ENCODE assay signal across 8 mouse cellular contexts in the genomic region with DNA sequence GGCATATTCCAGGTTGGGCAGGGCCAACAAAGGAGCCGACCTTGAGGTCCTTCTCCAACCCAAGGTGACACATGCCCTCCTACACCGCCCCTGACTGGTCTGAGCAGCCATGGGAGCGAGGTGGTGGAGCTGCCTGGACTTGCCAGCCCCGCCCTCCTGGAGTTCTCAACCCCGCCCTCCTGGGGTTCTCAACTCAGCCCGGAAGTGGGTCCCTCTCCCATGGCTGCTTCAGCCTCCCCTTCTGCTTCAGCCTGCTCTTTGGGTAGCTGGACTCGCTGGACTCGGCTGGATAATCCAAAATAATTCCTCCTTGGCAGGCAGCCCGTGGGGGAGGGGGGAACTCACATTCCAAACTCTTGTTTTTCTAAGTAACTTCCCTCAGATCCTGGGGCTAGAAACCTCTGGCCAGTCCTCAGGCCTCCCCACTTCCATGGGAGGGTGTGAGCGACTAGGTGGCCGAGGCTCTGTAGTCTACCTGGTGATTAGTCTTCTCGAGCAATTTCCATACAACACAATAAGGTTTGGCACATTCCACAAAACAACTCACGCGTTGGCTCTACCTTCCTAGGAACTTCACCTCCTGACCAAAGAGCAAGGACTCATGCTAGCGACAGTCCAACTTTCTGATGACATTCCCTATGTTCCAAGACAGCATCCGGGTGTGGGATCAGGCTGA. TPM values are rescaled to one million over a fixed set of nuclear protein-coding genes. Genes with fewer than 3 reads are reported as not detected.
DNase-seq lines count a peak whose midpoint lies in the region; ATAC-seq lines count a peak whose summit lies in the region.

No protein-coding gene starts in this region.

- under 1% methylated on average over 16 of the region's 16 CpGs for WGBS in forebrain, embryonic 15.5 days
- 5% methylated on average over 16 of the region's 16 CpGs for WGBS in hindbrain, embryonic 10.5 days
- WGBS in limb, embryonic 13.5 days = 1% methylated on average over 16 of the region's 16 CpGs
- 2% methylated on average over 16 of the region's 16 CpGs for WGBS in midbrain, embryonic 12.5 days

- H3K4me1 ChIP-seq in forebrain, embryonic 15.5 days = peaks cover 90% of the 10 kb centered on the region
- H3K4me1 ChIP-seq in hindbrain, embryonic 10.5 days (replicated peaks) = peaks cover 97% of the 10 kb centered on the region
- H3K4me1 ChIP-seq in limb, embryonic 13.5 days = peaks cover 76% of the 10 kb centered on the region
- H3K4me1 ChIP-seq in midbrain, embryonic 12.5 days = peaks cover 86% of the 10 kb centered on the region

- H3K4me2 ChIP-seq in forebrain, embryonic 15.5 days (replicated peaks) = peak overlapping the region; percentile 84
- H3K4me2 ChIP-seq in limb, embryonic 13.5 days (replicated peaks) = peak overlapping the region; percentile 96
- H3K4me2 ChIP-seq in midbrain, embryonic 12.5 days (replicated peaks) = peak overlapping the region; percentile 96

- H3K9me3 ChIP-seq in forebrain, embryonic 15.5 days = no peaks in the 10 kb centered on the region
- no peaks in the 10 kb centered on the region for H3K9me3 ChIP-seq in hindbrain, embryonic 10.5 days
- H3K9me3 ChIP-seq in limb, embryonic 13.5 days = no peaks in the 10 kb centered on the region
- no peaks in the 10 kb centered on the region for H3K9me3 ChIP-seq in midbrain, embryonic 12.5 days

- peak overlapping the region; percentile 93 for H3K4me3 ChIP-seq in forebrain, embryonic 15.5 days
- H3K4me3 ChIP-seq in hindbrain, embryonic 10.5 days = peak overlapping the region; percentile 87
- H3K4me3 ChIP-seq in limb, embryonic 13.5 days = peak overlapping the region; percentile 82
- H3K4me3 ChIP-seq in midbrain, embryonic 12.5 days = peak overlapping the region; percentile 83

- DNase-seq in CD4-positive, CD25-positive, alpha-beta regulatory T cell, adult 2 months (ENCODE audit: low read depth, low spot score) = peak; percentile 37
- peak; percentile 83 for DNase-seq in cerebellum, adult 11-12 months
- peak; percentile 65 for DNase-seq in hindbrain, embryonic 10.5 days (ENCODE audit: low spot score)
- DNase-seq in thymus, postnatal 14 days = peak; percentile 36

- ATAC-seq in CD4-positive, CD25-positive, alpha-beta regulatory T cell, adult 4 months = no peak
- no peak for ATAC-seq in forebrain, embryonic 15.5 days (replicated peaks)
- ATAC-seq in limb, embryonic 13.5 days (ENCODE audit: low FRiP score, low read depth) = no peak
- no peak for ATAC-seq in midbrain, embryonic 12.5 days (ENCODE audit: low FRiP score, low read depth)

- H3K36me3 ChIP-seq in forebrain, embryonic 15.5 days = no peaks in the 10 kb centered on the region
- H3K36me3 ChIP-seq in hindbrain, embryonic 10.5 days = 0 out of 2 replicates have a peak, but pooled peaks cover 13% of the 10 kb centered on the region
- no peaks in the 10 kb centered on the region for H3K36me3 ChIP-seq in limb, embryonic 13.5 days
- no peaks in the 10 kb centered on the region for H3K36me3 ChIP-seq in midbrain, embryonic 12.5 days

- no peaks in the 10 kb centered on the region for H3K27me3 ChIP-seq in forebrain, embryonic 15.5 days
- H3K27me3 ChIP-seq in hindbrain, embryonic 10.5 days (ENCODE audit: insufficient read depth, poor library complexity, severe bottlenecking) = 0 out of 2 replicates have a peak, but pooled peaks cover 6% of the 10 kb centered on the region
- H3K27me3 ChIP-seq in limb, embryonic 13.5 days = no peaks in the 10 kb centered on the region
- 0 out of 2 replicates have a peak, but pooled peaks cover 8% of the 10 kb centered on the region for H3K27me3 ChIP-seq in midbrain, embryonic 12.5 days

- H3K9ac ChIP-seq in forebrain, embryonic 15.5 days (replicated peaks) = peak overlapping the region; percentile 96
- peak overlapping the region; percentile 93 for H3K9ac ChIP-seq in limb, embryonic 13.5 days
- peak overlapping the region; percentile 93 for H3K9ac ChIP-seq in midbrain, embryonic 12.5 days (replicated peaks)

- H3K27ac ChIP-seq in forebrain, embryonic 15.5 days (replicated peaks) = peak overlapping the region; percentile 94
- H3K27ac ChIP-seq in hindbrain, embryonic 10.5 days = peak overlapping the region; percentile 99
- H3K27ac ChIP-seq in limb, embryonic 13.5 days = peak overlapping the region; percentile 94
- H3K27ac ChIP-seq in midbrain, embryonic 12.5 days (replicated peaks) = peak overlapping the region; percentile 95

RNA-seq across cellular contexts. Expression of gene Plxnb2, which starts 1.5 kb away (rescaled TPM):
- polyA plus RNA-seq in CD4-positive, CD25-positive, alpha-beta regulatory T cell, adult 4 months (2017; shearing (Covaris generic)) = 1 to 10 TPM in 1 of 2 experiments, under 1 TPM in 1; 0.85 to 2.8 TPM
- polyA plus RNA-seq in forebrain, embryonic 15.5 days (2015; fragmentation: Nextera tagmentation; extraction: Ambion mirVana) = 113 and 118 TPM in 2 replicates
- 133 and 155 TPM in 2 replicates for polyA plus RNA-seq in hindbrain, embryonic 10.5 days (2016; fragmentation: Nextera tagmentation; extraction: Ambion mirVana)
- 130 and 144 TPM in 2 replicates for polyA plus RNA-seq in limb, embryonic 13.5 days (2015; fragmentation: Nextera tagmentation; extraction: Ambion mirVana)
- polyA plus RNA-seq in midbrain, embryonic 12.5 days (2016; fragmentation: Nextera tagmentation; extraction: Ambion mirVana) = 164 and 170 TPM in 2 replicates

RNA-seq across cellular contexts. Expression of gene Dennd6b, which starts 17.2 kb away (rescaled TPM):
- polyA plus RNA-seq in CD4-positive, CD25-positive, alpha-beta regulatory T cell, adult 4 months (2017; shearing (Covaris generic)) = 10 to 100 TPM; 13.5 to 18.4 TPM
- 58.5 and 62.2 TPM in 2 replicates for polyA plus RNA-seq in forebrain, embryonic 15.5 days (2015; fragmentation: Nextera tagmentation; extraction: Ambion mirVana)
- 29.7 and 40.1 TPM in 2 replicates for polyA plus RNA-seq in hindbrain, embryonic 10.5 days (2016; fragmentation: Nextera tagmentation; extraction: Ambion mirVana)
- polyA plus RNA-seq in limb, embryonic 13.5 days (2015; fragmentation: Nextera tagmentation; extraction: Ambion mirVana) = 22.8 and 25.8 TPM in 2 replicates
- 53.3 and 58.6 TPM in 2 replicates for polyA plus RNA-seq in midbrain, embryonic 12.5 days (2016; fragmentation: Nextera tagmentation; extraction: Ambion mirVana)

RNA-seq across cellular contexts. Expression of gene Mapk11, which starts 29.7 kb away (rescaled TPM):
- polyA plus RNA-seq in CD4-positive, CD25-positive, alpha-beta regulatory T cell, adult 4 months (2017; shearing (Covaris generic)) = 10 to 100 TPM; 21.7 to 39.5 TPM
- polyA plus RNA-seq in forebrain, embryonic 15.5 days (2015; fragmentation: Nextera tagmentation; extraction: Ambion mirVana) = 42.8 and 42.9 TPM in 2 replicates
- 34.9 and 46.6 TPM in 2 replicates for polyA plus RNA-seq in hindbrain, embryonic 10.5 days (2016; fragmentation: Nextera tagmentation; extraction: Ambion mirVana)
- polyA plus RNA-seq in limb, embryonic 13.5 days (2015; fragmentation: Nextera tagmentation; extraction: Ambion mirVana) = 8.4 and 10.4 TPM in 2 replicates
- 45.7 and 50.2 TPM in 2 replicates for polyA plus RNA-seq in midbrain, embryonic 12.5 days (2016; fragmentation: Nextera tagmentation; extraction: Ambion mirVana)

RNA-seq across cellular contexts. Expression of gene Ppp6r2, which starts 32.3 kb away (rescaled TPM):
- polyA plus RNA-seq in CD4-positive, CD25-positive, alpha-beta regulatory T cell, adult 4 months (2017; shearing (Covaris generic)) = 10 to 100 TPM; 25.3 to 28.0 TPM
- 79.8 and 83.6 TPM in 2 replicates for polyA plus RNA-seq in forebrain, embryonic 15.5 days (2015; fragmentation: Nextera tagmentation; extraction: Ambion mirVana)
- polyA plus RNA-seq in hindbrain, embryonic 10.5 days (2016; fragmentation: Nextera tagmentation; extraction: Ambion mirVana) = 27.2 and 45.7 TPM in 2 replicates
- polyA plus RNA-seq in limb, embryonic 13.5 days (2015; fragmentation: Nextera tagmentation; extraction: Ambion mirVana) = 31.8 and 36.3 TPM in 2 replicates
- polyA plus RNA-seq in midbrain, embryonic 12.5 days (2016; fragmentation: Nextera tagmentation; extraction: Ambion mirVana) = 63.7 and 68.5 TPM in 2 replicates

RNA-seq across cellular contexts. Expression of gene Mapk12, which starts 38.6 kb away (rescaled TPM):
- 1 to 10 TPM; 5.2 to 5.6 TPM for polyA plus RNA-seq in CD4-positive, CD25-positive, alpha-beta regulatory T cell, adult 4 months (2017; shearing (Covaris generic))
- polyA plus RNA-seq in forebrain, embryonic 15.5 days (2015; fragmentation: Nextera tagmentation; extraction: Ambion mirVana) = 5.5 and 5.8 TPM in 2 replicates
- polyA plus RNA-seq in hindbrain, embryonic 10.5 days (2016; fragmentation: Nextera tagmentation; extraction: Ambion mirVana) = 23.7 and 28.5 TPM in 2 replicates
- polyA plus RNA-seq in limb, embryonic 13.5 days (2015; fragmentation: Nextera tagmentation; extraction: Ambion mirVana) = 6.4 and 6.5 TPM in 2 replicates
- polyA plus RNA-seq in midbrain, embryonic 12.5 days (2016; fragmentation: Nextera tagmentation; extraction: Ambion mirVana) = 14.5 and 20.1 TPM in 2 replicates

Comparison
In these comparisons a context has a peak if more than half of its experiments do, and no peak if none do; other contexts are left out.
1. RNA of gene Plxnb2, which starts 1.5 kb away (polyA plus RNA-seq): 164 to 170 TPM in midbrain, embryonic 12.5 days, 133 to 155 TPM in hindbrain, embryonic 10.5 days, 130 to 144 TPM in limb, embryonic 13.5 days and 113 to 118 TPM in forebrain, embryonic 15.5 days; 0.85 to 2.8 TPM in CD4-positive, CD25-positive, alpha-beta regulatory T cell, adult 4 months; every median in the first group is over 10 times any median in the second.
2. Peak in every context shown above with its lines, with median percentiles within 50 percentile points of each other: DNase-seq, H3K27ac ChIP-seq, H3K4me2 ChIP-seq, H3K4me3 ChIP-seq and H3K9ac ChIP-seq.